9 mouse cellular contexts compared by ENCODE assay signal in the genomic region with DNA sequence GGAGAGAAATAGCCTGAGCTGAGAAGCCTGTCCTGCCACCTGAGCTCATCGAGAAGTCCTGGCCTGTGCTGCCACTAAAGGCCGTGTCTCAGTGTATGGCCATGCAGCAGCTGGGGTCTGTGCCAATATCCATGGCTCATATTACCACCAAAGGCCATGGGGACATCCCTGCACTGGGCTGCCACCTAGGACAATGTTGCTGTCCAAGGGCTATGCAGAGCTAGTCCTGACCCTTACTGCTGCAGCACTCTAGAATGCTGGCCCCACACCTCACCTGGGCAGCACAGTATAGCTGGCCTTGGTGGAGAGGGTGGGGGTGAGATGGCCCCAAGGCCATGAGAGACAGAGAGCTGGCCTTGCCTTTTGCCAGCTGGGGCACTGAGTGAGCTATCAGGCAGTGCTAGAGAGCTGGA.
DNase-seq lines count a peak whose midpoint lies in the region; ATAC-seq and TF ChIP-seq lines count a peak whose summit lies in the region.
"Had no signal": no experiment of that assay in that cellular context is flagged by ENCODE, and none has a peak within 500 bp of the region (broad histone marks: within the 10 kb centered on the region; RNA-seq: fewer than 3 reads in every experiment).

No protein-coding gene starts in this region.

- no peak overlapping the region for H3K9ac ChIP-seq in kidney, embryonic 16.5 days (replicated peaks; ENCODE audit: low read length)
- no peak overlapping the region for H3K9ac ChIP-seq in forebrain, postnatal 0 days
- H3K9ac ChIP-seq in midbrain, embryonic 12.5 days (replicated peaks): no peak overlapping the region

- no peak overlapping the region for H3K4me3 ChIP-seq in kidney, embryonic 16.5 days (ENCODE audit: low read length)
- no peak overlapping the region for H3K4me3 ChIP-seq in forebrain, postnatal 0 days (ENCODE audit: low read depth, low read length)
- H3K4me3 ChIP-seq in midbrain, embryonic 12.5 days: no peak overlapping the region
- H3K4me3 ChIP-seq: heart, adult 2 months had no signal

- no peaks in the 10 kb centered on the region for H3K4me1 ChIP-seq in kidney, embryonic 16.5 days (ENCODE audit: insufficient read depth, low read length)
- H3K4me1 ChIP-seq in forebrain, postnatal 0 days (ENCODE audit: insufficient read depth): peaks cover 19% of the 10 kb centered on the region
- H3K4me1 ChIP-seq in midbrain, embryonic 12.5 days: peaks cover 13% of the 10 kb centered on the region; the same call in 1 of the 2 replicates

- no peak overlapping the region for H3K27ac ChIP-seq in kidney, embryonic 16.5 days (ENCODE audit: low read length)
- H3K27ac ChIP-seq in forebrain, postnatal 0 days (ENCODE audit: low read depth, low read length): no peak overlapping the region
- no peak overlapping the region for H3K27ac ChIP-seq in midbrain, embryonic 12.5 days (replicated peaks)
- H3K27ac ChIP-seq: heart, adult 2 months had no signal

- no peak overlapping the region for H3K4me2 ChIP-seq in kidney, embryonic 16.5 days (replicated peaks; ENCODE audit: low read depth, low read length)
- H3K4me2 ChIP-seq in forebrain, postnatal 0 days (ENCODE audit: low read depth): no peak overlapping the region
- no peak overlapping the region for H3K4me2 ChIP-seq in midbrain, embryonic 12.5 days (replicated peaks)

- H3K27me3 ChIP-seq in kidney, embryonic 16.5 days (ENCODE audit: insufficient read depth, low read length): no peaks in the 10 kb centered on the region
- H3K27me3 ChIP-seq in forebrain, postnatal 0 days (ENCODE audit: insufficient read depth, low read length): no peaks in the 10 kb centered on the region
- no peaks in the 10 kb centered on the region for H3K27me3 ChIP-seq in midbrain, embryonic 12.5 days

- no peak for TF ChIP-seq CTCF in forebrain, postnatal 0 days (IDR thresholded peaks at IDR 0.05; ENCODE audit: low read depth)

- DNase-seq in kidney, postnatal 4 days: no peak
- DNase-seq in cerebellum, postnatal 25 days: peak; percentile 34 to 41
- DNase-seq in forebrain, postnatal 0 days: no peak
- DNase-seq in testis, postnatal 14 days (ENCODE audit: low spot score): no peak
- DNase-seq in kidney, adult 8-10 months: no peak
- DNase-seq in c-Kit-positive CD71-positive TER-119-positive erythroid progenitor cells, embryonic 14.5 days (ENCODE audit: low spot score): no peak
- DNase-seq: heart, adult 2 months had no signal

- ATAC-seq in kidney, embryonic 16.5 days (ENCODE audit: low FRiP score, low TSS enrichment): peak; percentile 39; the same call in 1 of the 2 replicates
- ATAC-seq in forebrain, postnatal 0 days: peak; percentile 11; the same call in 1 of the 2 replicates
- peak; percentile 58 for ATAC-seq in midbrain, embryonic 12.5 days (ENCODE audit: low FRiP score, low read depth)

- whole genome bisulfite sequencing in kidney, embryonic 16.5 days: 61% methylated on average over 2 of the region's 2 CpGs
- 82% methylated on average over 2 of the region's 2 CpGs for WGBS in forebrain, postnatal 0 days
- 88% methylated on average over 2 of the region's 2 CpGs for whole genome bisulfite sequencing in midbrain, embryonic 12.5 days

- H3K36me3 ChIP-seq in kidney, embryonic 16.5 days (ENCODE audit: insufficient read depth, low read length): no peaks in the 10 kb centered on the region
- no peaks in the 10 kb centered on the region for H3K36me3 ChIP-seq in forebrain, postnatal 0 days (ENCODE audit: insufficient read depth)
- H3K36me3 ChIP-seq in midbrain, embryonic 12.5 days: no peaks in the 10 kb centered on the region

- no peaks in the 10 kb centered on the region for H3K9me3 ChIP-seq in kidney, embryonic 16.5 days (ENCODE audit: low read length)
- H3K9me3 ChIP-seq in forebrain, postnatal 0 days (ENCODE audit: low read length): no peaks in the 10 kb centered on the region
- no peaks in the 10 kb centered on the region for H3K9me3 ChIP-seq in midbrain, embryonic 12.5 days

Comparison
In these comparisons a context has a peak if more than half of its experiments do, and no peak if none do; other contexts are left out.
1. DNase-seq: peak in cerebellum, postnatal 25 days (2 of 2); none in kidney, postnatal 4 days (0 of 2), forebrain, postnatal 0 days (single experiment), testis, postnatal 14 days (single experiment), kidney, adult 8-10 months (0 of 2) and c-Kit-positive CD71-positive TER-119-positive erythroid progenitor cells, embryonic 14.5 days (single experiment).
2. Peak in every context shown above with its lines, with median percentiles within 50 percentile points of each other: ATAC-seq.